Comparison of ENCODE assay signal across 19 mouse cellular contexts in the genomic region with DNA sequence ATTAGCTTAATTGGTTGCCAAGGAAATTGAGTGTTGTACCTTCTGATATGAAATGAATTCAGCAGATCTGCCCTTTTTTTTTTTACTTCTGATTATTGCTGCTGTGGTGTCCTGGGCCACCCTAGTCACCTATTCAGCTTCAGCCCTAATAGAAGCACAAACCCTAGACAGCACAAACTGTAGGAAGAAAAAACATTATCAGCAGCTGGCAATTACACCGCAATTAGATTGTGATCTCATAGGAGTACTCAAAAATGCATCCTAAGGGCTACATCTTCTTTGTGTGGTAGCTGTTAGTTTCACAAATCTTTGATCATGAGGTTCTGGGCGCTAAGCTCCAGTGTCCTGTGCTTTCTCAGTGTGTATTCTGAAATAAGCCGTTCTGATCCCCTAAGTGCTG. TPM values are rescaled to one million over a fixed set of nuclear protein-coding genes. Genes with fewer than 3 reads are reported as not detected.
A peak's percentile ranks its signal among the peaks of the same experiment; 100 is the strongest.
DNase-seq lines count a peak whose midpoint lies in the region; ATAC-seq and TF ChIP-seq lines count a peak whose summit lies in the region.
"Had no signal": no experiment of that assay in that cellular context is flagged by ENCODE, and none has a peak within 500 bp of the region (broad histone marks: within the 10 kb centered on the region; RNA-seq: fewer than 3 reads in every experiment).

No protein-coding gene starts in this region.

- no peak overlapping the region for H3K4me2 ChIP-seq in forebrain, embryonic 14.5 days (ENCODE audit: low read length)
- no peak overlapping the region for H3K4me2 ChIP-seq in forebrain, embryonic 16.5 days (ENCODE audit: low read length)
- no peak overlapping the region for H3K4me2 ChIP-seq in hindbrain, embryonic 16.5 days (ENCODE audit: low read length)
- no peak overlapping the region for H3K4me2 ChIP-seq in hindbrain, postnatal 0 days (ENCODE audit: low read depth, low read length)
- no peak overlapping the region for H3K4me2 ChIP-seq in neural tube, embryonic 14.5 days (ENCODE audit: low read depth, low read length)
- H3K4me2 ChIP-seq: embryonic facial prominence, embryonic 13.5 days; forebrain, embryonic 13.5 days; heart, embryonic 13.5 days had no signal

- peak; percentile 13 for DNase-seq in forebrain, embryonic 14.5 days (ENCODE audit: low spot score)
- DNase-seq in hindbrain, postnatal 0 days (ENCODE audit: low spot score), result no peak
- DNase-seq in brain, embryonic 14.5 days (ENCODE audit: low read depth), result peak; percentile 54
- DNase-seq in urinary bladder, postnatal 25 days (ENCODE audit: low spot score), result no peak
- DNase-seq: adrenal gland, postnatal 10 days; B cell, adult 2 months; cerebellum, adult 11-12 months; cerebellum, adult 9-10 months; cerebellum, postnatal 36 days; gastrocnemius, postnatal 36 days; heart, postnatal 36 days had no signal

- H3K36me3 ChIP-seq in forebrain, embryonic 14.5 days (ENCODE audit: control insufficient read depth, insufficient read depth, low read length), result no peaks in the 10 kb centered on the region
- H3K36me3 ChIP-seq in forebrain, embryonic 16.5 days (ENCODE audit: control insufficient read depth, insufficient read depth), result no peaks in the 10 kb centered on the region
- H3K36me3 ChIP-seq in hindbrain, embryonic 16.5 days (ENCODE audit: control insufficient read depth, insufficient read depth, low read length), result no peaks in the 10 kb centered on the region
- no peaks in the 10 kb centered on the region for H3K36me3 ChIP-seq in hindbrain, postnatal 0 days (ENCODE audit: insufficient read depth, low read length)
- H3K36me3 ChIP-seq in neural tube, embryonic 14.5 days (ENCODE audit: control insufficient read depth, insufficient read depth, low read length), result no peaks in the 10 kb centered on the region
- H3K36me3 ChIP-seq: embryonic facial prominence, embryonic 13.5 days; G1E; heart, embryonic 13.5 days had no signal

- peaks cover 6% of the 10 kb centered on the region; the same call in 1 of the 2 replicates for H3K4me1 ChIP-seq in forebrain, embryonic 14.5 days (ENCODE audit: control insufficient read depth, insufficient read depth, low read length)
- no peaks in the 10 kb centered on the region; the same call in 1 of the 2 replicates for H3K4me1 ChIP-seq in forebrain, embryonic 16.5 days (replicated peaks; ENCODE audit: control insufficient read depth, insufficient read depth, low read length)
- H3K4me1 ChIP-seq in hindbrain, embryonic 16.5 days (ENCODE audit: control insufficient read depth, insufficient read depth, low read depth, low read length), result no peaks in the 10 kb centered on the region; the same call in 1 of the 2 replicates
- no peaks in the 10 kb centered on the region for H3K4me1 ChIP-seq in hindbrain, postnatal 0 days (ENCODE audit: insufficient read depth, low read length)
- peaks cover 8% of the 10 kb centered on the region; the same call in 1 of the 2 replicates for H3K4me1 ChIP-seq in neural tube, embryonic 14.5 days (ENCODE audit: control insufficient read depth, insufficient read depth, low read length)
- H3K4me1 ChIP-seq: heart, embryonic 13.5 days had no signal

- no peak overlapping the region for H3K4me3 ChIP-seq in forebrain, embryonic 14.5 days (ENCODE audit: low read depth, low read length)
- H3K4me3 ChIP-seq in forebrain, embryonic 16.5 days (replicated peaks; ENCODE audit: low read length), result no peak overlapping the region
- no peak overlapping the region for H3K4me3 ChIP-seq in hindbrain, embryonic 16.5 days (ENCODE audit: low read length)
- no peak overlapping the region for H3K4me3 ChIP-seq in hindbrain, postnatal 0 days (ENCODE audit: low read length)
- no peak overlapping the region for H3K4me3 ChIP-seq in neural tube, embryonic 14.5 days (ENCODE audit: low read depth, low read length)
- H3K4me3 ChIP-seq: embryonic facial prominence, embryonic 13.5 days; forebrain, embryonic 13.5 days; heart, embryonic 13.5 days had no signal

- no peak for TF ChIP-seq CTCF in hindbrain, postnatal 0 days (IDR thresholded peaks at IDR 0.05; ENCODE audit: low read depth)
- TF ChIP-seq CTCF in brain, embryonic 14.5 days (IDR thresholded peaks at IDR 0.05; ENCODE audit: borderline replicate concordance, extremely low read depth, insufficient read depth, insufficient read length), result no peak

- ATAC-seq in forebrain, embryonic 14.5 days, result no peak
- ATAC-seq in forebrain, embryonic 16.5 days, result no peak
- peak; percentile 73 for ATAC-seq in hindbrain, embryonic 16.5 days
- ATAC-seq in hindbrain, postnatal 0 days, result no peak; the same call in 1 of the 2 replicates
- peak; percentile 73 for ATAC-seq in neural tube, embryonic 14.5 days (ENCODE audit: low read depth)
- ATAC-seq: CD4-positive, CD25-positive, alpha-beta regulatory T cell, adult 4 months; forebrain, embryonic 13.5 days had no signal

- H3K27me3 ChIP-seq in forebrain, embryonic 14.5 days (replicated peaks; ENCODE audit: control insufficient read depth, insufficient read depth, low read length), result no peaks in the 10 kb centered on the region
- no peaks in the 10 kb centered on the region for H3K27me3 ChIP-seq in forebrain, embryonic 16.5 days (replicated peaks; ENCODE audit: control insufficient read depth, insufficient read depth, low read length)
- no peaks in the 10 kb centered on the region for H3K27me3 ChIP-seq in hindbrain, embryonic 16.5 days (replicated peaks; ENCODE audit: control insufficient read depth, insufficient read depth, low read length)
- no peaks in the 10 kb centered on the region for H3K27me3 ChIP-seq in hindbrain, postnatal 0 days (ENCODE audit: insufficient read depth, low read length)
- no peaks in the 10 kb centered on the region for H3K27me3 ChIP-seq in neural tube, embryonic 14.5 days (ENCODE audit: control insufficient read depth, insufficient read depth, low read length)
- H3K27me3 ChIP-seq: embryonic facial prominence, embryonic 13.5 days; forebrain, embryonic 13.5 days; heart, embryonic 13.5 days had no signal

- 68% methylated on average over 3 of the region's 3 CpGs for whole genome bisulfite sequencing in forebrain, embryonic 14.5 days
- WGBS in forebrain, embryonic 16.5 days, result 63% methylated on average over 3 of the region's 3 CpGs
- 60% methylated on average over 3 of the region's 3 CpGs for WGBS in hindbrain, embryonic 16.5 days
- 67% methylated on average over 3 of the region's 3 CpGs for WGBS in hindbrain, postnatal 0 days
- WGBS in neural tube, embryonic 14.5 days, result 48% methylated on average over 3 of the region's 3 CpGs

- H3K27ac ChIP-seq in forebrain, embryonic 14.5 days (ENCODE audit: low read depth, low read length), result no peak overlapping the region
- no peak overlapping the region for H3K27ac ChIP-seq in forebrain, embryonic 16.5 days (ENCODE audit: low read length)
- no peak overlapping the region for H3K27ac ChIP-seq in hindbrain, embryonic 16.5 days (ENCODE audit: low read depth, low read length)
- H3K27ac ChIP-seq in hindbrain, postnatal 0 days, result no peak overlapping the region
- peak overlapping the region; percentile 35 for H3K27ac ChIP-seq in neural tube, embryonic 14.5 days (ENCODE audit: low read depth, low read length)
- H3K27ac ChIP-seq: embryonic facial prominence, embryonic 13.5 days; forebrain, embryonic 13.5 days; heart, embryonic 13.5 days had no signal

- TF ChIP-seq POLR2A in brain, embryonic 14.5 days (IDR thresholded peaks at IDR 0.05; ENCODE audit: borderline replicate concordance, extremely low read depth, insufficient read depth, insufficient read length, poor library complexity, severe bottlenecking), result no peak

- no peaks in the 10 kb centered on the region for H3K9me3 ChIP-seq in forebrain, embryonic 14.5 days (replicated peaks; ENCODE audit: control insufficient read depth, low read length)
- no peaks in the 10 kb centered on the region for H3K9me3 ChIP-seq in forebrain, embryonic 16.5 days (ENCODE audit: control insufficient read depth, low read length)
- H3K9me3 ChIP-seq in hindbrain, embryonic 16.5 days (ENCODE audit: control insufficient read depth, low read length), result no peaks in the 10 kb centered on the region
- no peaks in the 10 kb centered on the region for H3K9me3 ChIP-seq in hindbrain, postnatal 0 days (ENCODE audit: low read length)
- no peaks in the 10 kb centered on the region for H3K9me3 ChIP-seq in neural tube, embryonic 14.5 days (ENCODE audit: control insufficient read depth, low read length)
- H3K9me3 ChIP-seq: forebrain, embryonic 13.5 days had no signal

- H3K9ac ChIP-seq in forebrain, embryonic 14.5 days (ENCODE audit: low read length), result no peak overlapping the region
- no peak overlapping the region for H3K9ac ChIP-seq in forebrain, embryonic 16.5 days (replicated peaks; ENCODE audit: low read depth, low read length)
- no peak overlapping the region for H3K9ac ChIP-seq in hindbrain, embryonic 16.5 days (ENCODE audit: low read depth, low read length)
- H3K9ac ChIP-seq in hindbrain, postnatal 0 days (replicated peaks; ENCODE audit: low read length), result no peak overlapping the region
- H3K9ac ChIP-seq in neural tube, embryonic 14.5 days (replicated peaks; ENCODE audit: low read depth, low read length), result no peak overlapping the region
- H3K9ac ChIP-seq: embryonic facial prominence, embryonic 13.5 days; forebrain, embryonic 13.5 days; heart, embryonic 13.5 days had no signal

RNA-seq across cellular contexts. Expression of a gene that starts 37.7 kb away (rescaled TPM):
- polyA plus RNA-seq in forebrain, embryonic 14.5 days (2014; fragmentation: Nextera tagmentation; extraction: Ambion mirVana), result 1.1 TPM in 1 of 2 replicates, not detected in the other
- polyA plus RNA-seq in forebrain, embryonic 16.5 days (2015; fragmentation: Nextera tagmentation; extraction: Ambion mirVana), result 1.1 and 1.4 TPM in 2 replicates
- 0.41 and 0.56 TPM in 2 replicates for polyA plus RNA-seq in hindbrain, embryonic 16.5 days (2015; fragmentation: Nextera tagmentation; extraction: Ambion mirVana)
- total RNA-seq in hindbrain, postnatal 0 days (2014; rRNA removed), result 0.21 and 0.47 TPM in 2 replicates
- 0.55 and 1.1 TPM in 2 replicates for polyA plus RNA-seq in hindbrain, postnatal 0 days (2015; fragmentation: Nextera tagmentation; extraction: Ambion mirVana)
- polyA plus RNA-seq in brain, embryonic 14.5 days (2012; rRNA removed), result 0.11 and 0.44 TPM in 2 replicates
- polyA plus RNA-seq in neural tube, embryonic 14.5 days (2014; fragmentation: Nextera tagmentation; extraction: Ambion mirVana), result 0.36 TPM in 2 replicates
- total RNA-seq: G1E had no signal
- polyA plus RNA-seq: CD4-positive, CD25-positive, alpha-beta regulatory T cell, adult 4 months; forebrain, embryonic 13.5 days; G1E had no signal

Comparison
In these comparisons a context has a peak if more than half of its experiments do, and no peak if none do; other contexts are left out.
1. ATAC-seq: peak in hindbrain, embryonic 16.5 days (single experiment) and neural tube, embryonic 14.5 days (single experiment); none in forebrain, embryonic 14.5 days (single experiment), forebrain, embryonic 16.5 days (single experiment) and hindbrain, postnatal 0 days (single experiment).
2. DNase-seq: peak in forebrain, embryonic 14.5 days (single experiment) and brain, embryonic 14.5 days (single experiment); none in hindbrain, postnatal 0 days (single experiment) and urinary bladder, postnatal 25 days (single experiment).